Comparison of ENCODE assay signal across 26 mouse cellular contexts in the genomic region with DNA sequence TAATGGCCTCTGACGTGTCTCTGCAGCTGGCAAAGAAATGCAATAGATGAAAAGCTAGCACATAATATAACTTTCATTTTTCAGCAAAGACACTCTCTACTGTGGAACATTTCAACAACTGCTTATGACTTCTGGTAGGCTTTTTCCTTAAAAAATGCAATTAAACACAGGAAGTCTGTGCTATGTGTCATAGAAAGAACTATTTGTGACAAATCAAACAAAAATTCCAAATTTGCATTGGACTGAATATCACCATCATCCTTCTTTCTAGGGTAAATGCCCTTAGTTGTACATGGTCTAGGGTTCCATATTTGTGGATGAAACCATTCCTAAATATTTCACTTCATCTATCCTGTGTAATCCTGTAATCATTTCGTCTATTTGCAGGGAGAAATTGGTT.
"Had no signal": no experiment of that assay in that cellular context is flagged by ENCODE, and none has a peak within 500 bp of the region (broad histone marks: within the 10 kb centered on the region; RNA-seq: fewer than 3 reads in every experiment).

No protein-coding gene starts in this region.

- H3K4me3 ChIP-seq: gastrocnemius, adult 2 months; heart, embryonic 10.5 days; heart, embryonic 12.5 days; hindbrain, embryonic 10.5 days; hindbrain, embryonic 12.5 days; intestine, embryonic 15.5 days; layer of hippocampus, adult 2 months; left cerebral cortex, adult 2 months; limb, embryonic 10.5 days; limb, embryonic 12.5 days; liver, embryonic 13.5 days had no signal

- H3K4me2 ChIP-seq: heart, embryonic 12.5 days; hindbrain, embryonic 12.5 days; hindbrain, embryonic 14.5 days; intestine, embryonic 15.5 days; limb, embryonic 12.5 days; liver, embryonic 11.5 days; liver, embryonic 13.5 days had no signal

- H3K27me3 ChIP-seq: heart, embryonic 12.5 days; hindbrain, embryonic 12.5 days; intestine, embryonic 15.5 days; limb, embryonic 12.5 days; liver, embryonic 13.5 days had no signal

- ATAC-seq: hindbrain, postnatal 0 days; intestine, embryonic 15.5 days; intestine, postnatal 0 days had no signal

- H3K4me1 ChIP-seq: heart, embryonic 10.5 days; heart, embryonic 12.5 days; hindbrain, embryonic 10.5 days; hindbrain, embryonic 12.5 days; intestine, embryonic 15.5 days; limb, embryonic 10.5 days; liver, embryonic 13.5 days had no signal

- DNase-seq: gastrocnemius, adult 2 months; gastrocnemius, postnatal 10 days; gastrocnemius, postnatal 25 days; heart, adult 18-20 months; heart, postnatal 10 days; heart, postnatal 4 days; kidney, adult 18-20 months; kidney, adult 8-10 months; kidney, postnatal 10 days; kidney, postnatal 25 days; kidney, postnatal 4 days; liver; liver, embryonic 13.5 days had no signal

- H3K9ac ChIP-seq: heart, embryonic 12.5 days; hindbrain, embryonic 12.5 days; hindbrain, embryonic 14.5 days; intestine, embryonic 15.5 days; limb, embryonic 12.5 days; liver, embryonic 13.5 days had no signal

- H3K27ac ChIP-seq: gastrocnemius, adult 2 months; heart, embryonic 10.5 days; hindbrain, embryonic 10.5 days; hindbrain, embryonic 12.5 days; hindbrain, embryonic 14.5 days; hindbrain, postnatal 0 days; intestine, embryonic 15.5 days; layer of hippocampus, adult 2 months; left cerebral cortex, adult 2 months; limb, embryonic 10.5 days; limb, embryonic 12.5 days; liver, embryonic 13.5 days had no signal

- H3K36me3 ChIP-seq: heart, embryonic 10.5 days; heart, embryonic 12.5 days; hindbrain, embryonic 10.5 days; hindbrain, embryonic 12.5 days; intestine, embryonic 15.5 days; limb, embryonic 10.5 days; limb, embryonic 12.5 days; liver, embryonic 13.5 days had no signal

- H3K9me3 ChIP-seq: heart, embryonic 10.5 days; heart, embryonic 12.5 days; hindbrain, embryonic 10.5 days; hindbrain, embryonic 12.5 days; intestine, embryonic 15.5 days; limb, embryonic 10.5 days; limb, embryonic 12.5 days; liver, embryonic 13.5 days had no signal
